Mouse (Mus musculus) gastrocnemius, adult 8-10 months (tissue): ENCODE measurements at regions not wholly inside any gene's neighbourhood (a gene's known extent, or its start where the extent isn't known, plus 50 kb on each side); places are given as distances from the start of the nearest gene placed in this dataset.

Experiments used
- DNase-seq, 2 experiments: peaks; one replicate each; pipeline ENCODE4 v3.0.0; 2022; ENCODE audit warnings: low spot score in 2 of 2

DNA sequence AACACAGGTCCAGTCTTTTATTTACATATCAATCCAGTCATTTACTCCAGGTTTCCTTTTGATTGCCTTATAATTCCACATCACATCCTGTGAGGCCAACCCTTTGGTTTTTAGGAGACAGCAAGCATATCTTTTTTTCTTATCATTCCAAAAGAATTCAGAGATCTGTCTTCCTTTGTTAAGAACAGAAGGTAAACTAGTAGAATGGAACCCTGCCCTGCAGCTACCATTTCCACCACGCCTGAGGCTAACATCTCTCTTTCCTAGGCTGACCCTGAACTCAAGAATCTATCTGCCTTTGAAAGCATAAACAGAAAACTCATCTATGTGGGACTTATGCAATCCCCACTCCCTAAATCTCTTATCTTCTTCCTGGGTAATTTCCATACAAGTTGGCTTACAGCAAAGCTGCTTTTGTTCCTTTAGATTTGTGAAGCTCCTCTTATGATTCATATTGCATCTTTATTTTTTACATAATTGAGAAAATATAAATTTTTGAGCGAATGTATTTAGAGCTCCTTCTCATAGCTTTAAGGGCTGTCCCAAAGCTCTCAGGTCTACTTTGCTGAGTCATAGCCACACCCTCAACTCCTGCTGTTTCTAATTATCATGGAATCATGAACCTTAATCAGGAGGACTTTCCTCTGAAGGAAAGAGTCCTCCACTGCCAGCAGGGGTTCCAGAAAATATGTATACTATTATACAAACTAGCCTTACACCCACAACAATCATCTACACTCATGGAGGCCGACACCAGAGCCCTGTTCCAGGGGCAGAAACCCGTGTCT lies 74.6 kb upstream of the Fbxl4 start:
- DNase-seq: no peak

DNA sequence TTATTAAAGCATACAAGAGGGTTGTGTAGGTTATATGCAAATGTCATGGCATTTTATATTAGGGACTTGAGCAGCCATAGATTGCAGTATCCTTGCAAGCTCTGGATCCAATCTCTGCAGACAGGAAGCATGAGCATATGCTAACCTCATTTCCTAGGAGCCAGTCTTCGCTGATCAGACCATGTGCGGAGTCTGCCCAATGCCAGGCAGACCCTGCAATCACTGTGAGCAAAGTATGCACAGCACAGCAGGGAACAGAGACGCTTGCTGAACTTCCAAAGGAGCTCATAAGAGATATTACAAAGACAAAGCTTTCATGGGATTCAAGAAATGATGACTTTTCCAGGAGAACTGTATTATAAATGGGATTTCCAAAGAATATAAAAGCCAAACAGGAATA lies 65.2 kb upstream of the Fbxl4 start:
- no peak for DNase-seq

DNA sequence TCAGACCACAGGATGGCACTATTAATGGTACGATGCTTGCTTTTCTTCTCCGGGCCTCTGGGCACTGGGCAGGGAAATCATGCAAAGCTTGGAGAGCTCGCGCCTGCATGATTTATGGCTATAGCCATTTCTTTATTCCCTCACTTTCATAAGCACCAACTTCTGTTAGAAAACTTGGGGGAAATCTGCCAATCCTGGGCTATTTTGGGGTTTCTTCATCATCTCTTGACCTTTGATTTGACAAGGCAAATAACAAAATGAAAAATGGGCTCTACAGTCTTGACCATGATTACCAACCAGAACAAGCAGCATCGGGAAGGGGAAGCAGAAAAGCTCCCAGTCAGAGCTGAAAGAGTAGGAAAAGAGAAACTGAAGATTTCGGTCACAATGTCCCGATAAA lies 57.1 kb upstream of the Fbxl4 start:
- DNase-seq: no peak

DNA sequence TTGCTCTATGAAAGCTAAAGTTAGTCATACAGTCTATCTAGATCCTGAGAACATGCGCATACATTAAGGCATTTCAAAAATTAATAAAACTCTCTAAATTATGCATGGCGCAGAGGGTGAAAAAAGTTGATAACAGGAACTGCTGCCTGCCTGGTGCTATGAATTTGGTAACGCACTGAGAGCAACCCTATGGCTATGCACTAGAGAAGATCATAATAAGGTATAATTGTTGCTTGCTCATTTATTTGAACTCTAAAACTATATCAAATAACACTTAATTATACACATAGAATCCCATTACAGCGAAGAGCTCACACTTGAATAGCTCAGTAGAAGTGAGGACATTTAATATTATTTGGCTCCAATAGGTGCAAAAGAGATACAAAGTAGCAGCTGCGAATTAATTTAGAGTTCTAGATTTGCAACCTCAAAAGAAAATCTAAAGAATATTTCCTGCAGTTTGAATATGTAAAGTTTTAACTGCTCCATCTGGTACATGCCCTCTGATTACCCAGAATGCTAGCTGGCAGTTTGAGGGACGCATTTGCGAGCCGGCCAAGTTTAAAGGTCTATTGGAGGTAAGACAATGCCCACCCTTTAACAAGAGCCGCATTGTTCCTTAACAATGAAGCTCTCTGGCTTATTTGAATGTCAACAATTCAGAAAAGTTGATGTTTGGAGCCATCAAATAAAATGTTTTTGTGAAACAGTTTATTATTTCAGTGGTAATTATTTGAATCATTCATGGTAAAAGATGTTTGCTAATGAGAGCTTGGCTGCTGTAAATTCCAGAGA lies 56.0 kb upstream of the Fbxl4 start:
- DNase-seq: no peak

GRCm38 (mm10) chr4:22301943-22302215 lies 55.5 kb upstream of the Fbxl4 start:
- DNase-seq: no peak

DNA sequence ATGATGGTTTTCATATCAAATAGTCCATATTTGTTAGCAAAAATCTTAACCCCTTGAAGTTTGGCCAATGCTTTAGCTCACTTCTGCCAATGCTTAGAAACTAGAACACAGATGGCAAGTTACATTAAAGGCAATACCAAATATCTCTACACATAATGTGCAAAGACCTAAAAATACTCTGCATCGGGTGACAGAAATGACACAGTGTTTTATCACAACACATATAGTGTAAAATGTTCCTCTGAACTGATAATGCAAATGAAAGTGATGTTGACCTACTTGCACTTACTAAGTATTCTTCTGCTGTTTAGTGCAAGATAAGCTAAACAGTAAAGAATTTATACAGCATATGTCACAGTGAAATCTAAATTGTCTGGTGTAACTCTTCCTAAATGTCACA lies 55.1 kb upstream of the Fbxl4 start:
- no peak for DNase-seq
